Mouse (Mus musculus) MEL (cell line): ENCODE measurements around the gene Pecam1. TPM values are rescaled to one million over a fixed set of nuclear protein-coding genes. Genes with fewer than 3 reads are reported as not detected.

Source experiments
- DNase-seq: peaks from one replicate; pipeline ENCODE4 v3.0.0; 2011; ENCODE audit warnings: low read depth, low spot score
- H3K27ac ChIP-seq: 2 replicates; pipeline ENCODE4 v1.5.1; 2012; ENCODE audit warnings: low read depth, mild to moderate bottlenecking, control low read depth, low read length, moderate library complexity; ENCODE audit not compliant: control insufficient read depth
- H3K27me3 ChIP-seq, 2 experiments: fragments of 150-350 bp in 1 of 2; sonication (generic) in 1 of 2; 2 replicates each; pipeline ENCODE4 v1.6.1; 2012; ENCODE audit warnings: low read length in 2 of 2, mild to moderate bottlenecking in 2 of 2, improper control_type of control experiment in 1 of 2, moderate library complexity in 1 of 2; ENCODE audit not compliant: insufficient read depth in 2 of 2, control insufficient read depth in 1 of 2
- H3K36me3 ChIP-seq, 2 experiments: 2 replicates each; pipeline ENCODE4 v1.6.1; 2012 to 2014; ENCODE audit warnings: low read length in 2 of 2, improper control_type of control experiment in 1 of 2, inconsistent platforms in 1 of 2, mild to moderate bottlenecking in 1 of 2; ENCODE audit not compliant: insufficient read depth in 2 of 2, control insufficient read depth in 1 of 2
- H3K4me1 ChIP-seq, 2 experiments: fragments of 150-350 bp in 1 of 2; sonication (generic) in 1 of 2; 2 replicates each; pipeline ENCODE4 v1.6.1; 2012; ENCODE audit warnings: low read length in 2 of 2, improper control_type of control experiment in 1 of 2, mild to moderate bottlenecking in 1 of 2; ENCODE audit not compliant: insufficient read depth in 2 of 2, control insufficient read depth in 1 of 2
- H3K4me3 ChIP-seq, 2 experiments: fragments of 150-350 bp in 1 of 2; sonication (generic) in 1 of 2; 2 replicates each; pipeline ENCODE4 v1.5.1; 2012; ENCODE audit warnings: low read depth in 2 of 2, low read length in 2 of 2, mild to moderate bottlenecking in 2 of 2, moderate library complexity in 2 of 2, control low read depth in 1 of 2, improper control_type of control experiment in 1 of 2; ENCODE audit not compliant: control insufficient read depth in 1 of 2, insufficient read depth in 1 of 2
- H3K79me2 ChIP-seq: 2 replicates; pipeline ENCODE4 v1.6.1; 2012; ENCODE audit warnings: mild to moderate bottlenecking, low read length, moderate library complexity; ENCODE audit not compliant: control insufficient read depth, poor library complexity, insufficient read depth
- H3K9ac ChIP-seq: 2 replicates; pipeline ENCODE4 v1.6.1; 2012; ENCODE audit warnings: low read depth, mild to moderate bottlenecking, control low read depth, low read length, moderate library complexity; ENCODE audit not compliant: control insufficient read depth, poor library complexity, severe bottlenecking
- H3K9me3 ChIP-seq: fragments of 150-350 bp; sonication (generic); replicated peaks from 2 replicates; pipeline ENCODE4 v1.6.1; 2012; ENCODE audit warnings: mild to moderate bottlenecking, low read length, improper control_type of control experiment, moderate library complexity; ENCODE audit not compliant: insufficient read depth
- BHLHE40 ChIP-seq: IDR thresholded peaks from 2 replicates; pipeline ENCODE4 v1.6.1; 2012; ENCODE audit warnings: low read depth, mild to moderate bottlenecking, inconsistent platforms, low read length, improper control_type of control experiment, borderline replicate concordance
- CHD2 ChIP-seq: IDR thresholded peaks from 2 replicates; pipeline ENCODE4 v1.6.1; 2011; ENCODE audit warnings: low read length, improper control_type of control experiment
- CTCF ChIP-seq, 3 experiments: IDR thresholded peaks in 2 of 3; conservative IDR thresholded peaks in 1 of 3; 2 replicates each; pipeline ENCODE4 v1.5.1; 2011 to 2012; ENCODE audit warnings: low read length in 3 of 3, low read depth in 2 of 3, mild to moderate bottlenecking in 2 of 3, improper control_type of control experiment in 1 of 3, inconsistent platforms in 1 of 3, mixed read lengths in 1 of 3, moderate library complexity in 1 of 3; ENCODE audit not compliant: control insufficient read depth in 1 of 3, insufficient read depth in 1 of 3, poor library complexity in 1 of 3, severe bottlenecking in 1 of 3
- E2F4 ChIP-seq: IDR thresholded peaks from 2 replicates; pipeline ENCODE4 v1.6.1; 2011; ENCODE audit warnings: low read depth, low read length, improper control_type of control experiment, borderline replicate concordance
- ELF1 ChIP-seq: IDR thresholded peaks from 2 replicates; pipeline ENCODE4 v1.6.1; 2014; ENCODE audit warnings: low read depth, mild to moderate bottlenecking, inconsistent platforms, low read length, improper control_type of control experiment, moderate library complexity
- EP300 ChIP-seq, 2 experiments: IDR thresholded peaks; 2 replicates each; pipeline ENCODE4 v1.6.1; 2011; ENCODE audit warnings: improper control_type of control experiment in 2 of 2, low read length in 2 of 2, low read depth in 1 of 2, mild to moderate bottlenecking in 1 of 2
- GABPA ChIP-seq: IDR thresholded peaks from 2 replicates; pipeline ENCODE4 v1.6.1; 2012; ENCODE audit warnings: low read depth, mild to moderate bottlenecking, inconsistent platforms, low read length, improper control_type of control experiment, moderate library complexity
- GATA1 ChIP-seq: IDR thresholded peaks from 2 replicates; pipeline ENCODE4 v1.6.1; 2011; ENCODE audit warnings: low read depth, low read length, improper control_type of control experiment
- JUND ChIP-seq: IDR thresholded peaks from 2 replicates; pipeline ENCODE4 v1.6.1; 2011; ENCODE audit warnings: low read depth, mild to moderate bottlenecking, improper control_type of control experiment, low read length
- MAFK ChIP-seq: IDR thresholded peaks from 2 replicates; pipeline ENCODE4 v1.6.1; 2011; ENCODE audit warnings: low read depth, mild to moderate bottlenecking, low read length, improper control_type of control experiment, borderline replicate concordance
- MAX ChIP-seq: IDR thresholded peaks from 2 replicates; pipeline ENCODE4 v1.6.1; 2011; ENCODE audit warnings: low read length, improper control_type of control experiment
- MAZ ChIP-seq: IDR thresholded peaks from 2 replicates; pipeline ENCODE4 v1.6.1; 2012; ENCODE audit warnings: low read depth, mild to moderate bottlenecking, inconsistent platforms, low read length, improper control_type of control experiment
- MXI1 ChIP-seq: IDR thresholded peaks from 2 replicates; pipeline ENCODE4 v1.6.1; 2011; ENCODE audit warnings: mild to moderate bottlenecking, low read depth, low read length, improper control_type of control experiment
- MYB ChIP-seq: IDR thresholded peaks from 2 replicates; pipeline ENCODE4 v1.6.1; 2011; ENCODE audit warnings: mild to moderate bottlenecking, low read depth, low read length, improper control_type of control experiment
- MYC ChIP-seq: IDR thresholded peaks from 2 replicates; pipeline ENCODE4 v1.6.1; 2011; ENCODE audit warnings: low read depth, mild to moderate bottlenecking, low read length, improper control_type of control experiment, moderate library complexity
- NELFE ChIP-seq: IDR thresholded peaks from 2 replicates; pipeline ENCODE4 v1.6.1; 2011; ENCODE audit warnings: low read depth, low read length, improper control_type of control experiment
- NRF1 ChIP-seq: IDR thresholded peaks from 2 replicates; pipeline ENCODE4 v1.6.1; 2014; ENCODE audit warnings: low read depth, mild to moderate bottlenecking, inconsistent platforms, low read length, improper control_type of control experiment, moderate library complexity; ENCODE audit not compliant: poor library complexity, insufficient read depth, severe bottlenecking
- POLR2A ChIP-seq, 2 experiments: IDR thresholded peaks; 2 replicates each; pipeline ENCODE4 v1.6.1; 2011 to 2012; ENCODE audit warnings: low read length in 2 of 2, mild to moderate bottlenecking in 2 of 2, control low read depth in 1 of 2, improper control_type of control experiment in 1 of 2, low read depth in 1 of 2, moderate library complexity in 1 of 2; ENCODE audit not compliant: control insufficient read depth in 1 of 2, insufficient read depth in 1 of 2, poor library complexity in 1 of 2
- POLR2AphosphoS5 ChIP-seq: IDR thresholded peaks from 2 replicates; pipeline ENCODE4 v1.6.1; 2012; ENCODE audit warnings: low read depth, borderline replicate concordance, mild to moderate bottlenecking, inconsistent platforms, low read length, moderate library complexity, mixed read lengths
- RAD21 ChIP-seq: IDR thresholded peaks from 2 replicates; pipeline ENCODE4 v1.6.1; 2011; ENCODE audit warnings: mild to moderate bottlenecking, low read depth, low read length, improper control_type of control experiment
- RCOR1 ChIP-seq: IDR thresholded peaks from 2 replicates; pipeline ENCODE4 v1.6.1; 2012; ENCODE audit warnings: low read depth, mild to moderate bottlenecking, inconsistent platforms, low read length, improper control_type of control experiment
- SMC3 ChIP-seq: IDR thresholded peaks from 2 replicates; pipeline ENCODE4 v1.6.1; 2011; ENCODE audit warnings: low read depth, low read length, improper control_type of control experiment
- TAL1 ChIP-seq: IDR thresholded peaks from 2 replicates; pipeline ENCODE4 v1.6.1; 2012; ENCODE audit warnings: mild to moderate bottlenecking, inconsistent platforms, low read length, moderate library complexity, mixed read lengths
- TBP ChIP-seq: IDR thresholded peaks from 2 replicates; pipeline ENCODE4 v1.8.0; 2011; ENCODE audit warnings: low read depth, low read length, improper control_type of control experiment
- TCF12 ChIP-seq: IDR thresholded peaks from 2 replicates; pipeline ENCODE4 v1.6.1; 2014; ENCODE audit warnings: low read depth, mild to moderate bottlenecking, inconsistent platforms, low read length, improper control_type of control experiment, moderate library complexity
- USF1 ChIP-seq: IDR thresholded peaks from 2 replicates; pipeline ENCODE4 v1.6.1; 2014; ENCODE audit warnings: low read depth, mild to moderate bottlenecking, inconsistent platforms, low read length, improper control_type of control experiment, moderate library complexity
- USF2 ChIP-seq, 2 experiments: IDR thresholded peaks; 2 replicates each; pipeline ENCODE4 v1.6.1; 2011 to 2012; ENCODE audit warnings: improper control_type of control experiment in 2 of 2, low read length in 2 of 2, borderline replicate concordance in 1 of 2, inconsistent platforms in 1 of 2, low read depth in 1 of 2, mild to moderate bottlenecking in 1 of 2; ENCODE audit not compliant: insufficient read depth in 1 of 2
- ZKSCAN1 ChIP-seq: IDR thresholded peaks from 2 replicates; pipeline ENCODE4 v1.6.1; 2012; ENCODE audit warnings: low read depth, mild to moderate bottlenecking, inconsistent platforms, low read length, improper control_type of control experiment, moderate library complexity
- ZNF384 ChIP-seq: IDR thresholded peaks from 2 replicates; pipeline ENCODE4 v1.6.1; 2012; ENCODE audit warnings: low read depth, mild to moderate bottlenecking, inconsistent platforms, low read length, improper control_type of control experiment
- polyA plus RNA-seq, 2 experiments: library from polyadenylated mRNA; stranded (reverse) in 1 of 2; unstranded in 1 of 2; fragments of >175 nt in 1 of 2; fragments of >200 nt in 1 of 2; gene quantifications; 2 replicates each; pipeline versions ENCODE4 v1.2.1 to v1.2.4; 2012; ENCODE audit warnings: low replicate concordance in 2 of 2, low read depth in 1 of 2; ENCODE audit not compliant: insufficient read length in 2 of 2, insufficient read depth in 1 of 2, missing spikeins in 1 of 2
- total RNA-seq: library from RNA; depleted of rRNA; stranded (reverse); fragments of 300-350 nt; gene quantifications from 2 replicates; pipeline ENCODE4 v1.2.3, GENCODE M21; 2012

Gene Pecam1
- total and polyA plus RNA-seq, 3 experiments = 0.12 to 0.14 TPM; not detected in 1

DNA sequence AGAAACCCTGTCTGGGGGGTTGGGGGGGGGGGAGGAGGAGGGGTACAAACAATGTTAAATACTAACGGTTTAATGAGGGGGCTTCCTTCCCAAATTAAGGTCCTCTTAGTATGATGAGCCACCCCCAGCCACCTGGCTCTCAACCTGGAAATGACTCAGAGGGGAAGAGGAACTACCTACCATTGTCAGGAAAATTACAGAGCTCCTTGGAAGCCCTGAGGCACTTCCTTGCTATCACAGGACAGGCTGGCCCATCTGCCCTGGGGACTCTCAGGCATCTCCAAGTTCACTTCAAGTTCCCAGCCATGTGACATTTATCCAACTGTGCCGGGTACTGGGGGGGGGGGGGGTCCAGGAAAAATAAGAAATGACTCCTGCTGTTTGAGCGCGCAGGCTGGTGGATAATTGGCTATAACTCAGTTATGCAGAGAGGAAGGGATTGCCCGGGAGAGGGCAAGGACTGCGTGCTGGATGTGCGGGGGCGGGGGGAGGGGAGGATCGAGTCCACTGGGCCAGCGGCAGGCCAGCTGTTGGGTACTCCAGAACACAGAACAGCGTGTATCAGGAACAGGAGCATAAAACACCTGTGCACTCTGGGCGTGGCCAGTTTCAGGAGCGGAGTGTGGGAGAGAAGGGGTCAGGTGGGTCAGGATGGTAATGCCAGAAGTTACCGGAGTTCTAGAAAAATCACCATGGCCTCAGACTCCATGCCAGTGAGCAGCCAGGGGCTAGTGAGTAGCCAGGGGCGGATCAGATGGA is 41.0 kb downstream of the Pecam1 start:
- H3K4me3 ChIP-seq = no peak overlapping the region
- H3K27me3 ChIP-seq = peaks cover 1 to 7% of the 10 kb centered on the region in 2 experiments; a peak in 3 of 4 replicates
- DNase-seq = no peak
- no peak overlapping the region for H3K27ac ChIP-seq
- H3K9ac ChIP-seq = no peak overlapping the region
- no peak for TF ChIP-seq E2F4
- no peak for TF ChIP-seq SMC3
- no peak for TF ChIP-seq MAFK
- no peak for TF ChIP-seq POLR2AphosphoS5
- TF ChIP-seq RAD21 = no peak
- no peak for TF ChIP-seq MAZ
- no peak for TF ChIP-seq TBP
- TF ChIP-seq JUND = no peak
- TF ChIP-seq MYC = no peak
- no peak for TF ChIP-seq NELFE
- no peak for TF ChIP-seq MYB
- no peak for TF ChIP-seq USF2 (IDR thresholded peaks at IDR 0.05; ENCODE audit: borderline replicate concordance in 1 of 2, insufficient read depth in 1 of 2, low read depth in 1 of 2, low read length in 2 of 2)
- TF ChIP-seq EP300 (IDR thresholded peaks at IDR 0.05; ENCODE audit: low read depth in 1 of 2, low read length in 2 of 2) = no peak
- TF ChIP-seq ZKSCAN1 = no peak
- TF ChIP-seq BHLHE40 = no peak
- TF ChIP-seq MXI1 = no peak
- no peak for TF ChIP-seq USF1
- H3K4me1 ChIP-seq = no peaks in the 10 kb centered on the region
- H3K9me3 ChIP-seq = no peaks in the 10 kb centered on the region
- no peaks in the 10 kb centered on the region for H3K36me3 ChIP-seq
- H3K79me2 ChIP-seq = no peaks in the 10 kb centered on the region

DNA sequence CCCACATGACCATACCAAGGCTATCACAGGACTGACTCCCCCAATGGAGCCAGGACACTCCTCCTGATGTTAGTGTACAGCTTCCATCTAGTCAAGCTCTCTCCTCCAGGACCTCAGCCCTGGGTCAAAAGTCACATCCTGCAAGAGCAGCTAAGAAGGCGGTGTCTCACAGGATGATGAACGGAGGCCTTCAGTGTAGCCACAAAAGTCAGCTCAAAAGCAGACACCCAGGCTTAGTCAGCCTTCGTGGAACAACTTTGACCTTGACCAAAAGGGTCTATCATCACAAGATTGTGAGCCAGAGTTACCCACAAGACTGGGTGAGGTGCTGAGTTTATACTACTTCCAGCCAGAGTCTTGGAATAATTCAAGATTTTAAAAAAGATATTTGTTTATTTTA is 42.6 kb downstream of the Pecam1 start:
- H3K27me3 ChIP-seq = peaks cover 1 to 11% of the 10 kb centered on the region in 2 experiments; a peak in 3 of 4 replicates
- no peak overlapping the region for H3K9ac ChIP-seq
- no peaks in the 10 kb centered on the region for H3K79me2 ChIP-seq
- TF ChIP-seq MAZ = no peak
- no peak for TF ChIP-seq MAX
- no peak for TF ChIP-seq CHD2
- TF ChIP-seq ELF1 = no peak
- no peak for TF ChIP-seq TCF12
- TF ChIP-seq CTCF (IDR thresholded peaks at IDR 0.05 in 2 of 3, conservative IDR thresholded peaks at IDR 0.05 in 1 of 3; ENCODE audit: control insufficient read depth in 1 of 3, insufficient read depth in 1 of 3, low read depth in 2 of 3, low read length in 3 of 3, poor library complexity in 1 of 3, severe bottlenecking in 1 of 3) = no peak
- no peak for TF ChIP-seq ZNF384
- no peak for TF ChIP-seq NELFE
- no peak for TF ChIP-seq GATA1
- TF ChIP-seq ZKSCAN1 = no peak
- no peak for TF ChIP-seq BHLHE40
- no peak for TF ChIP-seq GABPA
- no peak for TF ChIP-seq TBP
- TF ChIP-seq EP300 (IDR thresholded peaks at IDR 0.05; ENCODE audit: low read depth in 1 of 2, low read length in 2 of 2) = no peak
- TF ChIP-seq JUND = no peak
- no peak for TF ChIP-seq POLR2A (IDR thresholded peaks at IDR 0.05; ENCODE audit: control insufficient read depth in 1 of 2, insufficient read depth in 1 of 2, low read depth in 1 of 2, low read length in 2 of 2, poor library complexity in 1 of 2)
- no peak for TF ChIP-seq NRF1
- no peak for TF ChIP-seq RCOR1
- no peak for TF ChIP-seq TAL1
- H3K36me3 ChIP-seq = no peaks in the 10 kb centered on the region
- no peak for DNase-seq
- no peaks in the 10 kb centered on the region for H3K9me3 ChIP-seq
- H3K27ac ChIP-seq = no peak overlapping the region
- no peak overlapping the region for H3K4me3 ChIP-seq
- no peaks in the 10 kb centered on the region for H3K4me1 ChIP-seq
